In genomic region chr14:25765921-25766320, GRCm38 (mm10) we compare ENCODE assay signal across 8 mouse cellular contexts. TPM values are rescaled to one million over a fixed set of nuclear protein-coding genes. Genes with fewer than 3 reads are reported as not detected.
A peak's percentile ranks its signal among the peaks of the same experiment; 100 is the strongest.
DNase-seq lines count a peak whose midpoint lies in the region; ATAC-seq and TF ChIP-seq lines count a peak whose summit lies in the region.

No protein-coding gene starts in this region.

- peak overlapping the region; percentile 97 for H3K4me2 ChIP-seq in forebrain, postnatal 0 days (ENCODE audit: low read depth)
- peak overlapping the region; percentile 97 for H3K4me2 ChIP-seq in myocyte (ENCODE audit: low read depth)

- DNase-seq in gastrocnemius, adult 2 months, result peak; percentile 43
- DNase-seq in gastrocnemius, postnatal 25 days, result no peak
- peak; percentile 93 for DNase-seq in Muller cell, postnatal 12 days (ENCODE audit: inconsistent ontology term)
- DNase-seq in forebrain, postnatal 0 days, result peak; percentile 70
- DNase-seq in left cerebral cortex, adult 11 months (ENCODE audit: low spot score), result peak; percentile 73
- DNase-seq in spleen, postnatal 36 days (ENCODE audit: low spot score in 2 of 2), result no peak

- 14% methylated on average over 8 of the region's 8 CpGs for WGBS in forebrain, postnatal 0 days

- 0 out of 2 replicates have a peak, but pooled peaks cover 4% of the 10 kb centered on the region for H3K4me1 ChIP-seq in forebrain, postnatal 0 days (ENCODE audit: insufficient read depth)

- no peak overlapping the region for H3ac ChIP-seq in myocyte (ENCODE audit: control insufficient read depth, insufficient read length)

- peak overlapping the region; percentile 77 for H3K4me3 ChIP-seq in gastrocnemius, adult 2 months
- no peak overlapping the region for H3K4me3 ChIP-seq in forebrain, postnatal 0 days (ENCODE audit: low read depth, low read length)
- H3K4me3 ChIP-seq in myocyte, result peak overlapping the region; percentile 97

- peaks cover 5% of the 10 kb centered on the region; the same call in 1 of the 2 replicates for H3K27me3 ChIP-seq in forebrain, postnatal 0 days (ENCODE audit: insufficient read depth, low read length)
- no peaks in the 10 kb centered on the region for H3K27me3 ChIP-seq in myocyte (ENCODE audit: control insufficient read depth, insufficient read depth, insufficient read length)

- intact Hi-C loops in gastrocnemius, adult 2 months (cut with DNase I), result loop anchor here (5.0 kb wide), 1 partner anchor 39 kb away; no protein-coding TSS in a partner anchor

- TF ChIP-seq CTCF in gastrocnemius, adult 2 months (IDR thresholded peaks at IDR 0.05), result no peak
- no peak for TF ChIP-seq CTCF in forebrain, postnatal 0 days (IDR thresholded peaks at IDR 0.05; ENCODE audit: low read depth)

- no peaks in the 10 kb centered on the region for H3K9me3 ChIP-seq in forebrain, postnatal 0 days (ENCODE audit: low read length)

- peak; percentile 78 for ATAC-seq in forebrain, postnatal 0 days
- ATAC-seq in megakaryocyte-erythroid progenitor cell, adult 5-6 weeks (replicated peaks; ENCODE audit: low FRiP score, low TSS enrichment, poor library complexity, severe bottlenecking), result no peak

- H3K79me2 ChIP-seq in myocyte (ENCODE audit: control insufficient read depth, insufficient read depth), result peaks cover 74% of the 10 kb centered on the region

- H3K36me3 ChIP-seq in forebrain, postnatal 0 days (ENCODE audit: insufficient read depth), result no peaks in the 10 kb centered on the region
- H3K36me3 ChIP-seq in myocyte (ENCODE audit: control insufficient read depth, insufficient read depth), result peaks cover 19% of the 10 kb centered on the region

- TF ChIP-seq POLR2A in myocyte (IDR thresholded peaks at IDR 0.05; ENCODE audit: insufficient read length, low read depth), result peak; percentile 38

- H3K9ac ChIP-seq in forebrain, postnatal 0 days, result no peak overlapping the region

- peak overlapping the region; percentile 98 for H3K27ac ChIP-seq in gastrocnemius, adult 2 months
- peak overlapping the region; percentile 51 for H3K27ac ChIP-seq in forebrain, postnatal 0 days (ENCODE audit: low read depth, low read length)

TF ChIP-seq in myocyte, 11 proteins besides CTCF, POLR2A, EP300 and RAD21:
- TF ChIP-seq MYOD1 (IDR thresholded peaks at IDR 0.05; ENCODE audit: control insufficient read depth in 1 of 3, insufficient read length in 2 of 3, low read depth in 2 of 3) (peak in 1 of 3 experiments; percentile 73), TCF3 (IDR thresholded peaks at IDR 0.05; ENCODE audit: insufficient read length, low read depth) (no peak), POLR2AphosphoS2 (IDR thresholded peaks at IDR 0.05; ENCODE audit: insufficient read length, low read depth) (peak; percentile 65), MYOG (IDR thresholded peaks at IDR 0.05; ENCODE audit: control insufficient read depth in 1 of 3, insufficient read depth in 1 of 3, insufficient read length in 2 of 3, low read depth in 2 of 3) (peak in 1 of 3 experiments; percentile 49)
TF ChIP-seq in myocyte: peak in this region for 3.

RNA-seq across cellular contexts. Expression of gene Zcchc24, which starts 2.9 kb away (rescaled TPM):
- 10 to 100 TPM; 40.6 to 59.3 TPM for total RNA-seq in gastrocnemius, adult 2 months (2021)
- total RNA-seq in gastrocnemius, postnatal 25 days (2021), result 10 to 100 TPM; 41.5 to 45.0 TPM
- total RNA-seq in forebrain, postnatal 0 days (2014; rRNA removed), result 25.4 and 28.7 TPM in 2 replicates
- polyA plus RNA-seq in forebrain, postnatal 0 days (2015; fragmentation: Nextera tagmentation; extraction: Ambion mirVana), result 11.1 and 14.7 TPM in 2 replicates
- 86.2 TPM for polyA plus RNA-seq in myocyte (2012; fragmentation: generic; extraction: Trizol)
- total RNA-seq in megakaryocyte-erythroid progenitor cell, adult 5-6 weeks (2014; fragmentation: Nextera tagmentation), result 1.3 and 1.4 TPM in 2 replicates
- 0.91 and 1.4 TPM in 2 replicates for total RNA-seq in megakaryocyte-erythroid progenitor cell, adult 5-6 weeks (2017)

Comparison
In these comparisons a context has a peak if more than half of its experiments do, and no peak if none do; other contexts are left out.
1. DNase-seq: peak in gastrocnemius, adult 2 months (single experiment), Muller cell, postnatal 12 days (single experiment), forebrain, postnatal 0 days (single experiment) and left cerebral cortex, adult 11 months (single experiment); none in gastrocnemius, postnatal 25 days (single experiment) and spleen, postnatal 36 days (0 of 2).
2. RNA of gene Zcchc24, which starts 2.9 kb away (total RNA-seq): 40.6 to 59.3 TPM in gastrocnemius, adult 2 months, 41.5 to 45.0 TPM in gastrocnemius, postnatal 25 days and 25.4 to 28.7 TPM in forebrain, postnatal 0 days; 0.91 to 1.4 TPM in megakaryocyte-erythroid progenitor cell, adult 5-6 weeks; every median in the first group is over 10 times any median in the second.